Comparison of ENCODE assay signal across 20 mouse cellular contexts in genomic region chr1:184736260-184736659, GRCm38 (mm10). TPM values are rescaled to one million over a fixed set of nuclear protein-coding genes. Genes with fewer than 3 reads are reported as not detected.
DNase-seq lines count a peak whose midpoint lies in the region; ATAC-seq lines count a peak whose summit lies in the region.
"Had no signal": no experiment of that assay in that cellular context is flagged by ENCODE, and none has a peak within 500 bp of the region (broad histone marks: within the 10 kb centered on the region; RNA-seq: fewer than 3 reads in every experiment).

No protein-coding gene starts in this region.

- no peak overlapping the region for H3K27ac ChIP-seq in heart, embryonic 10.5 days
- no peak overlapping the region for H3K27ac ChIP-seq in midbrain, embryonic 11.5 days (ENCODE audit: low read depth, low read length)
- no peak overlapping the region for H3K27ac ChIP-seq in midbrain, embryonic 10.5 days (replicated peaks)

- 12% methylated on average over 5 of the region's 5 CpGs for WGBS in heart, embryonic 10.5 days
- 9% methylated on average over 5 of the region's 5 CpGs for WGBS in midbrain, embryonic 11.5 days
- WGBS in midbrain, embryonic 10.5 days = 0% methylated on average over 5 of the region's 5 CpGs

- H3K36me3 ChIP-seq in heart, embryonic 10.5 days = no peaks in the 10 kb centered on the region
- no peaks in the 10 kb centered on the region for H3K36me3 ChIP-seq in midbrain, embryonic 11.5 days (ENCODE audit: control insufficient read depth, insufficient read depth, low read length)
- no peaks in the 10 kb centered on the region for H3K36me3 ChIP-seq in midbrain, embryonic 10.5 days
- H3K36me3 ChIP-seq: G1E had no signal

- no peaks in the 10 kb centered on the region for H3K9me3 ChIP-seq in heart, embryonic 10.5 days
- H3K9me3 ChIP-seq in midbrain, embryonic 11.5 days (ENCODE audit: control insufficient read depth, low read length) = no peaks in the 10 kb centered on the region
- H3K9me3 ChIP-seq in midbrain, embryonic 10.5 days (replicated peaks) = no peaks in the 10 kb centered on the region
- H3K9me3 ChIP-seq: G1E had no signal

- no peak for ATAC-seq in midbrain, embryonic 11.5 days (ENCODE audit: low FRiP score)
- ATAC-seq: activated CD4-positive, CD25-positive, alpha-beta regulatory T cell, adult 4 months; CD4-positive, CD25-positive, alpha-beta regulatory T cell, adult 4 months; Patski had no signal

- H3K27me3 ChIP-seq in heart, embryonic 10.5 days (ENCODE audit: insufficient read depth, poor library complexity, severe bottlenecking) = peaks cover 78% of the 10 kb centered on the region
- peaks cover 60% of the 10 kb centered on the region for H3K27me3 ChIP-seq in midbrain, embryonic 11.5 days (ENCODE audit: control insufficient read depth, insufficient read depth, low read length)
- peaks cover 88% of the 10 kb centered on the region for H3K27me3 ChIP-seq in midbrain, embryonic 10.5 days (ENCODE audit: low read depth, poor library complexity, severe bottlenecking)
- H3K27me3 ChIP-seq: Patski had no signal

- H3K4me3 ChIP-seq in heart, embryonic 10.5 days = no peak overlapping the region
- no peak overlapping the region for H3K4me3 ChIP-seq in midbrain, embryonic 11.5 days (ENCODE audit: low read depth, low read length)
- H3K4me3 ChIP-seq in midbrain, embryonic 10.5 days = no peak overlapping the region

- peaks cover 25% of the 10 kb centered on the region for H3K4me1 ChIP-seq in heart, embryonic 10.5 days
- H3K4me1 ChIP-seq in midbrain, embryonic 11.5 days (ENCODE audit: control insufficient read depth, insufficient read depth, low read length) = peaks cover 10% of the 10 kb centered on the region; the same call in 1 of the 2 replicates
- H3K4me1 ChIP-seq in midbrain, embryonic 10.5 days = peaks cover 23% of the 10 kb centered on the region

- DNase-seq in heart, adult 11 months = peak; percentile 66
- DNase-seq in heart, postnatal 14 days = no peak
- DNase-seq in heart, embryonic 10.5 days (ENCODE audit: low spot score) = peak; percentile 54
- no peak for DNase-seq in heart, adult 9 months (ENCODE audit: low spot score in 2 of 2)
- DNase-seq in midbrain, embryonic 11.5 days (ENCODE audit: low spot score, missing footprints) = peak; percentile 77
- no peak for DNase-seq in midbrain, embryonic 10.5 days (ENCODE audit: low spot score)
- DNase-seq: adrenal gland, adult 2 months; adrenal gland, adult 8-10 months; adrenal gland, postnatal 10 days; adrenal gland, postnatal 14 days; adrenal gland, postnatal 25 days; adrenal gland, postnatal 36 days; B cell, adult 2 months; cerebellum, adult 11 months; cerebellum, adult 11-12 months; cerebellum, adult 18-20 months had no signal

- no peak overlapping the region for H3K9ac ChIP-seq in midbrain, embryonic 11.5 days (ENCODE audit: low read length)

- intact Hi-C loops in heart, postnatal 14 days (cut with DNase I) = loop anchor here (2.0 to 5.0 kb wide), 3 partner anchors 287 to 449 kb away; no protein-coding TSS in a partner anchor

- no peak overlapping the region for H3K4me2 ChIP-seq in midbrain, embryonic 11.5 days

RNA-seq across cellular contexts. Expression of gene Hlx, which starts 3.8 kb away (rescaled TPM):
- total RNA-seq in heart, postnatal 14 days (2021) = 10 to 100 TPM; 17.7 to 23.1 TPM
- polyA plus RNA-seq in heart, embryonic 10.5 days (2016; fragmentation: Nextera tagmentation; extraction: Ambion mirVana) = 3.1 and 19.4 TPM in 2 replicates
- polyA plus RNA-seq in midbrain, embryonic 11.5 days (2014; fragmentation: Nextera tagmentation; extraction: Ambion mirVana) = 2.2 and 2.7 TPM in 2 replicates
- polyA plus RNA-seq in midbrain, embryonic 10.5 days (2016; fragmentation: Nextera tagmentation; extraction: Ambion mirVana) = 2.5 and 4.8 TPM in 2 replicates
- polyA plus RNA-seq: activated CD4-positive, CD25-positive, alpha-beta regulatory T cell, adult 4 months; CD4-positive, CD25-positive, alpha-beta regulatory T cell, adult 4 months had no signal

Comparison
In these comparisons a context has a peak if more than half of its experiments do, and no peak if none do; other contexts are left out.
1. DNase-seq: peak in heart, adult 11 months (single experiment), heart, embryonic 10.5 days (single experiment) and midbrain, embryonic 11.5 days (single experiment); none in heart, postnatal 14 days (0 of 2), heart, adult 9 months (0 of 2) and midbrain, embryonic 10.5 days (single experiment).